Mouse (Mus musculus) hindbrain, postnatal 0 days (tissue): ENCODE data around the gene Pcnt. TPM values are rescaled to one million over a fixed set of nuclear protein-coding genes. Genes with fewer than 3 reads are reported as not detected.

Experiments used
- ATAC-seq: fragments of 200-750 bp; cut with Nextera tagmentation; 2 replicates; pipeline ENCODE4 v1.8.0; 2017; ENCODE audit warnings: mild to moderate bottlenecking, moderate TSS enrichment, moderate library complexity
- DNase-seq: peaks from one replicate; pipeline ENCODE4 v3.0.0-alpha.2; 2015; ENCODE audit warnings: low spot score
- H3K27ac ChIP-seq: fragments of 300-500 bp; sonication (generic); 2 replicates; pipeline ENCODE4 v1.5.1; 2014; ENCODE audit warnings: mild to moderate bottlenecking
- H3K27me3 ChIP-seq: fragments of 300-500 bp; sonication (generic); 2 replicates; pipeline ENCODE4 v1.6.1; 2014; ENCODE audit warnings: low read length, mixed read lengths; ENCODE audit not compliant: insufficient read depth
- H3K36me3 ChIP-seq: fragments of 300-500 bp; sonication (generic); 2 replicates; pipeline ENCODE4 v1.6.1; 2014; ENCODE audit warnings: low read length, mixed read lengths; ENCODE audit not compliant: insufficient read depth
- H3K4me1 ChIP-seq: fragments of 300-500 bp; sonication (generic); 2 replicates; pipeline ENCODE4 v1.6.1; 2014; ENCODE audit warnings: antibody characterized with exemption, low read length, mixed read lengths; ENCODE audit not compliant: insufficient read depth
- H3K4me2 ChIP-seq: fragments of 300-500 bp; sonication (generic); 2 replicates; pipeline ENCODE4 v1.6.1; 2014; ENCODE audit warnings: low read depth, mild to moderate bottlenecking, low read length, moderate library complexity, mixed read lengths
- H3K4me3 ChIP-seq: fragments of 300-500 bp; sonication (generic); 2 replicates; pipeline ENCODE4 v1.5.1; 2014; ENCODE audit warnings: low read length
- H3K9ac ChIP-seq: fragments of 300-500 bp; sonication (generic); replicated peaks from 2 replicates; pipeline ENCODE4 v1.6.1; 2014; ENCODE audit warnings: mild to moderate bottlenecking, low read length, moderate library complexity, mixed read lengths
- H3K9me3 ChIP-seq: fragments of 300-500 bp; sonication (generic); 2 replicates; pipeline ENCODE4 v1.6.1; 2016; ENCODE audit warnings: low read length, mixed read lengths
- CTCF ChIP-seq: IDR thresholded peaks from 2 replicates; pipeline ENCODE4 v1.5.1; 2016; ENCODE audit warnings: antibody characterized with exemption, control low read depth, low read depth
- WGBS: fragments of 180-500 bp; shearing (Covaris S2); extraction: QIAGEN DNeasy Blood & Tissue Kit; methylation state at CpG from one replicate; pipeline ENCODE4 v1.1.7; 2014; 5-methylcytosine and 5-hydroxymethylcytosine counted together
- polyA plus RNA-seq: library from polyadenylated mRNA; unstranded; fragments of >200 nt; fragmentation: Nextera tagmentation; extraction: Ambion mirVana; gene quantifications from 2 replicates; pipeline ENCODE4 v1.2.1, GENCODE M21; 2015
- total RNA-seq: library from RNA; depleted of rRNA; stranded (reverse); fragments of >200 nt; gene quantifications from 2 replicates; pipeline ENCODE4 v1.2.3, GENCODE M21; 2014; rRNA removed

The Pcnt gene
- total and polyA plus RNA-seq, 2 experiments from 2014 or later: 4.8 to 10.1 TPM

- Histone ChIP-seq H3K4me3 (no peak overlapping the region), H3K36me3 (peaks cover 5% of the 10 kb centered on the region; the same call in 1 of the 2 replicates), H3K27me3 (no peaks in the 10 kb centered on the region), H3K4me1 (no peaks in the 10 kb centered on the region), H3K27ac (no peak overlapping the region), H3K9ac (no peak overlapping the region), H3K4me2 (no peak overlapping the region), H3K9me3 (no peaks in the 10 kb centered on the region)
- DNase-seq: peak; percentile 49
- WGBS: 68% methylated on average over 6 of the region's 6 CpGs
- no peak for ATAC-seq
- peak; percentile 61 for TF ChIP-seq CTCF
These were observed 116.1 kb downstream of the Pcnt start for GRCm38 (mm10) chr10:76326304-76327006.

GRCm38 (mm10) chr10:76317623-76318022 lies 125.0 kb downstream of the Pcnt start:
- WGBS: 88% methylated on average over 12 of the region's 12 CpGs
- no peak for DNase-seq
- H3K4me3 ChIP-seq: no peak overlapping the region
- no peaks in the 10 kb centered on the region for H3K27me3 ChIP-seq
- H3K4me1 ChIP-seq: no peaks in the 10 kb centered on the region
- no peak for TF ChIP-seq CTCF
- no peak overlapping the region for H3K27ac ChIP-seq
- peaks cover 53% of the 10 kb centered on the region for H3K36me3 ChIP-seq
- no peak overlapping the region for H3K4me2 ChIP-seq
- no peak for ATAC-seq
- H3K9me3 ChIP-seq: no peaks in the 10 kb centered on the region
- no peak overlapping the region for H3K9ac ChIP-seq

- ATAC-seq (no peak), DNase-seq (no peak)
- Histone ChIP-seq H3K4me3 (no peak overlapping the region), H3K9me3 (no peaks in the 10 kb centered on the region), H3K27me3 (no peaks in the 10 kb centered on the region), H3K4me2 (no peak overlapping the region), H3K9ac (no peak overlapping the region), H3K27ac (no peak overlapping the region), H3K36me3 (peaks cover 55% of the 10 kb centered on the region), H3K4me1 (no peaks in the 10 kb centered on the region)
- WGBS: 73% methylated on average over 7 of the region's 7 CpGs
- TF ChIP-seq CTCF: no peak
These were observed 126.4 kb downstream of the Pcnt start for GRCm38 (mm10) chr10:76316194-76316593.

DNA sequence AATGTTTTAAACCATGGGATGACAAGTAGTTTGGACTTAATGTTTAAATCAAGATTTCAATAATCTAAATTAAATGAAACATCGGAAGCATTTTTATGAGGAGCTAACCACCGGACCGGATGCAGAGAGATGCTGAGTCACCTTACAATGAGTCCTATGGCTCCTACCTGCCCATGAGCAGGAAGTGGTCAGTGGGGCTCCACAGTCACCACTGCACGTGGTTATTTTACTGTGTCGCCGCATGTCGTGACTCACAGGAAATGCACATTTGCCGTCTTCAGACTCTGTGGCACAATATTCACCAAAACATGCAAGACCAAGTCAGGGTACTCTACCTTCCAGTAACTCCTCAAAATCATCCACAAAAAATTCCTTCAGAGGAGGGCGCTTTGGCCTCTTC lies 135.8 kb downstream of the Pcnt start:
- peaks cover 52% of the 10 kb centered on the region for H3K36me3 ChIP-seq
- H3K4me2 ChIP-seq: no peak overlapping the region
- WGBS: 90% methylated on average over 9 of the region's 9 CpGs
- H3K4me1 ChIP-seq: no peaks in the 10 kb centered on the region
- no peak overlapping the region for H3K9ac ChIP-seq
- DNase-seq (no peak), ATAC-seq (no peak)
- H3K27me3 ChIP-seq: no peaks in the 10 kb centered on the region
- TF ChIP-seq CTCF: no peak
- H3K27ac ChIP-seq: no peak overlapping the region
- no peaks in the 10 kb centered on the region for H3K9me3 ChIP-seq
- no peak overlapping the region for H3K4me3 ChIP-seq

Other genes starting within 250 kb of the Pcnt start
- 148 and 174 TPM in 2 replicates for gene Prmt2, start 204.9 kb downstream of the Pcnt start, total RNA-seq
- gene Prmt2, start 204.9 kb downstream of the Pcnt start, polyA plus RNA-seq: 245 and 250 TPM in 2 replicates
- gene S100b, start 188.9 kb downstream of the Pcnt start, total RNA-seq: 13.0 and 22.3 TPM in 2 replicates
- gene S100b, start 188.9 kb downstream of the Pcnt start, polyA plus RNA-seq: 25.2 and 26.7 TPM in 2 replicates
- gene Dip2a, start 97.5 kb downstream of the Pcnt start, total RNA-seq: 54.3 and 65.2 TPM in 2 replicates
- gene Dip2a, start 97.5 kb downstream of the Pcnt start, polyA plus RNA-seq: 12.6 TPM in 2 replicates
- gene AC141477.1, start 2.3 kb downstream of the Pcnt start, total RNA-seq: not detected in 2 replicates
- not detected in 2 replicates for gene AC141477.1, start 2.3 kb downstream of the Pcnt start, polyA plus RNA-seq
- not detected in 2 replicates for gene 2610028H24Rik, start 6.3 kb upstream of the Pcnt start, total RNA-seq
- gene 2610028H24Rik, start 6.3 kb upstream of the Pcnt start, polyA plus RNA-seq: not detected in 2 replicates
- 28.8 and 29.1 TPM in 2 replicates for gene Mcm3ap, start 26.1 kb upstream of the Pcnt start, total RNA-seq
- gene Mcm3ap, start 26.1 kb upstream of the Pcnt start, polyA plus RNA-seq: 49.0 and 55.7 TPM in 2 replicates
- gene Ybey, start 26.3 kb upstream of the Pcnt start, total RNA-seq: 4.6 and 4.7 TPM in 2 replicates
- gene Ybey, start 26.3 kb upstream of the Pcnt start, polyA plus RNA-seq: 4.1 and 4.2 TPM in 2 replicates
- gene Lss, start 88.8 kb upstream of the Pcnt start, total RNA-seq: 55.1 and 68.1 TPM in 2 replicates
- gene Lss, start 88.8 kb upstream of the Pcnt start, polyA plus RNA-seq: 33.5 and 38.0 TPM in 2 replicates
- gene Spatc1l, start 119.5 kb upstream of the Pcnt start, total RNA-seq: not detected in 2 replicates
- gene Spatc1l, start 119.5 kb upstream of the Pcnt start, polyA plus RNA-seq: not detected in 2 replicates
- 0.75 TPM in 1 of 2 replicates, not detected in the other for gene Ftcd, start 132.9 kb upstream of the Pcnt start, total RNA-seq
- gene Ftcd, start 132.9 kb upstream of the Pcnt start, polyA plus RNA-seq: 0.14 TPM in 1 of 2 replicates, not detected in the other
- gene Col6a2, start 180.8 kb upstream of the Pcnt start, total RNA-seq: 30.3 and 37.8 TPM in 2 replicates
- 20.3 and 22.2 TPM in 2 replicates for gene Col6a2, start 180.8 kb upstream of the Pcnt start, polyA plus RNA-seq